Mouse (Mus musculus) hindbrain, embryonic 11.5 days (tissue): Measurements from ENCODE around the gene Aff3. TPM values are rescaled to one million over a fixed set of nuclear protein-coding genes. Genes with fewer than 3 reads are reported as not detected.

Source experiments
- ATAC-seq: fragments of 200-750 bp; cut with Nextera tagmentation; 2 replicates; pipeline ENCODE4 v1.8.0; 2017; ENCODE audit warnings: mild to moderate bottlenecking, moderate TSS enrichment, moderate library complexity; ENCODE audit not compliant: low FRiP score
- DNase-seq: peaks from one replicate; pipeline ENCODE4 v3.0.0-alpha.2; 2015; ENCODE audit warnings: low spot score
- H3K27ac ChIP-seq: fragments of 300-500 bp; sonication (generic); 2 replicates; pipeline ENCODE4 v1.5.1; 2014; ENCODE audit warnings: mild to moderate bottlenecking, low read depth, low read length
- H3K27me3 ChIP-seq: fragments of 300-500 bp; sonication (generic); 2 replicates; pipeline ENCODE4 v1.6.1; 2014; ENCODE audit warnings: mild to moderate bottlenecking, low read length, moderate library complexity, mixed read lengths; ENCODE audit not compliant: control insufficient read depth, insufficient read depth
- H3K36me3 ChIP-seq: fragments of 300-500 bp; sonication (generic); 2 replicates; pipeline ENCODE4 v1.6.1; 2014; ENCODE audit warnings: mild to moderate bottlenecking, low read length, moderate library complexity, mixed read lengths; ENCODE audit not compliant: control insufficient read depth, insufficient read depth
- H3K4me1 ChIP-seq: fragments of 300-500 bp; sonication (generic); replicated peaks from 2 replicates; pipeline ENCODE4 v1.6.1; 2014; ENCODE audit warnings: low read length, mixed read lengths; ENCODE audit not compliant: control insufficient read depth, insufficient read depth
- H3K4me2 ChIP-seq: fragments of 300-500 bp; sonication (generic); replicated peaks from 2 replicates; pipeline ENCODE4 v1.6.1; 2014; ENCODE audit warnings: mild to moderate bottlenecking, low read depth, low read length
- H3K4me3 ChIP-seq: fragments of 300-500 bp; sonication (generic); 2 replicates; pipeline ENCODE4 v1.5.1; 2014; ENCODE audit warnings: low read depth, low read length
- H3K9ac ChIP-seq: fragments of 300-500 bp; sonication (generic); 2 replicates; pipeline ENCODE4 v1.6.1; 2014; ENCODE audit warnings: low read depth, low read length
- H3K9me3 ChIP-seq: fragments of 300-500 bp; sonication (generic); 2 replicates; pipeline ENCODE4 v1.6.1; 2016; ENCODE audit warnings: low read length; ENCODE audit not compliant: control insufficient read depth
- WGBS: fragments of 180-500 bp; shearing (Covaris S2); extraction: QIAGEN DNeasy Blood & Tissue Kit; methylation state at CpG from one replicate; pipeline ENCODE4 v1.1.7; 2014; 5-methylcytosine and 5-hydroxymethylcytosine counted together
- polyA plus RNA-seq: library from polyadenylated mRNA; unstranded; fragments of >200 nt; fragmentation: Nextera tagmentation; extraction: Ambion mirVana; gene quantifications from 2 replicates; pipeline ENCODE4 v1.2.1, GENCODE M21; 2014

Gene Aff3
- polyA plus RNA-seq, 1 experiment from 2014 or later = 19.7 TPM

DNA sequence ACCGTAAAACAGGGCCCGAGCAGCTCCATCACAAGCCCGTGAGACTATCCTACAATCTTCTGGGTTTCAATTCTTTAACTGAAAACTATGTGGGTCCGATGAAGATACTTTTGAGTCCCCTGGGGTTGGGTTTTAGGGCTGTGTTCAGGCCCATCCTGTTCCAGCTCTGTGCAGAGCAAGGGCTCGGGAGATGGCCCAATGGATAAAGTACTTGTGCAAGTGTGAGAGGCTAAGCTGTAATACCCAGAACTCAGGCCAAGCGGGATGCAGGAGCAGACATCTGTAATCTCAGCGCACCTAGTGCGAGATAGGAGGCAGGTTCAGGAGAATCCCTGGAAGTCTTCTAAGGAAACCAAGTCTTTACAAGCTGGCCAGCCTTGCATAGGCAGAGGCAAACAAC lies 355.4 kb downstream of the Aff3 start:
- H3K4me3 ChIP-seq = no peak overlapping the region
- H3K27me3 ChIP-seq = no peaks in the 10 kb centered on the region
- DNase-seq (no peak), ATAC-seq (no peak)
- no peaks in the 10 kb centered on the region for H3K4me1 ChIP-seq
- H3K9ac ChIP-seq = no peak overlapping the region
- WGBS = 96% methylated on average over 8 of the region's 8 CpGs
- no peak overlapping the region for H3K4me2 ChIP-seq
- H3K9me3 ChIP-seq = no peaks in the 10 kb centered on the region
- no peak overlapping the region for H3K27ac ChIP-seq
- H3K36me3 ChIP-seq = no peaks in the 10 kb centered on the region

DNA sequence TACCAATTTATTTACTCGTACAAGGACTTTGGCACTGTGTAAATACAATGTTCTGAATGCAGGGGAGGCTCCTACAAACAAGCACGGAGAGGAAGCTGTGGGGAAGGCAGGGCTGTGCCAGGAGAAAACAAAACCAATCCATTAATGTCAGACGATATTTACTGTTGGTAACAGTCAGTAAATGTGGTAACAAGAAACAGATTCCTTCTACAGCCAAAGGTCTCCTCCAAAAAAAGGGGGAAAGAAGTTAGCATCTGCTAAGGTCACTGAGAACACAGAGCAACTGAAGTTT lies 356.1 kb downstream of the Aff3 start:
- no peak overlapping the region for H3K4me3 ChIP-seq
- no peaks in the 10 kb centered on the region for H3K4me1 ChIP-seq
- ATAC-seq = no peak
- no peaks in the 10 kb centered on the region for H3K36me3 ChIP-seq
- no peak overlapping the region for H3K4me2 ChIP-seq
- no peaks in the 10 kb centered on the region for H3K9me3 ChIP-seq
- no peak overlapping the region for H3K27ac ChIP-seq
- 73% methylated on average over 3 of the region's 3 CpGs for WGBS
- no peaks in the 10 kb centered on the region for H3K27me3 ChIP-seq
- H3K9ac ChIP-seq = no peak overlapping the region
- no peak for DNase-seq

DNA sequence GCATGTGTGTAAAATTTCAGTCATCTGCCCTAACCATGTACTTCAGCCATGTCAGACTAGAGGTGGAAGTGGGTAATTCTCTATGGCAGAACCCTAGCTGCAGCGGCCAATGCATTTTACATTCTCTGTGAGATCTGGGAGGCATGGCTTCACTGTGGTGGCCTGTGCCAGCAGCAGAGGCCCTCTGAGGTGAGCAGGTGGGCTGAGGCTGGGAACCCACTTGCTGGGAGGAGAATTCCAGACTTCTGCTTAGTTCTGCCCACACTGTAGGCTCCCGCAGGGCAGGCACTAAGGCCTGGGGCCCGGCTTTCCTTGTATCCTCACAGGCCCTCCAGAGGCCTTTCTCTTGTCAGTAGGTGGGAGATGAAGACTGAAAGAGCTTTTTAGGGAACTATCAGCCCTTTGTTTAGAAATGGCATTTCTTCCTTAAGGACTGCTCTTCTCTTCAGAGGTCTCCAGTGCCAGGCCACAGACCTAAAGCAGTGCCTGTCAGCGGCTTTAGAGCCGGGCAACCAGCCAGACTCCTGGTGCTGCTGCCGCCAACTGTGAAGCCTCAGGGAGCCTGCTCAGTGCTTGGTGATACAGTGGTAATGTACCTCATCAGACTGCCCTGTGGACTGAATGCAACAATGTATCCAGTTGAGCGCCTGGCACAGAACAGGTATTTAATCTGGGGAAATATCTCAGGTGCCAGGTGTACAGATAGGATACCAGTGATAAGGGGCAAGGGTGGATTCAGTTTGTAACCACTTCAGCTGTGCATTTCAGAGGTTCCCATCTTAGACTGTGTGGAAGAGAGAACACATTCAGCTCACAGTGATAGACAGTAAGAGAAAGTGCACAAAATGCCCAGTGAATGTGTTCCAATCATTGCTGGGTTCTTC lies 356.7 kb downstream of the Aff3 start:
- WGBS = 74% methylated on average over 7 of the region's 7 CpGs
- H3K4me2 ChIP-seq = no peak overlapping the region
- H3K36me3 ChIP-seq = no peaks in the 10 kb centered on the region
- no peaks in the 10 kb centered on the region for H3K4me1 ChIP-seq
- H3K27me3 ChIP-seq = no peaks in the 10 kb centered on the region
- no peak overlapping the region for H3K27ac ChIP-seq
- no peak overlapping the region for H3K4me3 ChIP-seq
- no peaks in the 10 kb centered on the region for H3K9me3 ChIP-seq
- no peak overlapping the region for H3K9ac ChIP-seq
- ATAC-seq (no peak), DNase-seq (no peak)

DNA sequence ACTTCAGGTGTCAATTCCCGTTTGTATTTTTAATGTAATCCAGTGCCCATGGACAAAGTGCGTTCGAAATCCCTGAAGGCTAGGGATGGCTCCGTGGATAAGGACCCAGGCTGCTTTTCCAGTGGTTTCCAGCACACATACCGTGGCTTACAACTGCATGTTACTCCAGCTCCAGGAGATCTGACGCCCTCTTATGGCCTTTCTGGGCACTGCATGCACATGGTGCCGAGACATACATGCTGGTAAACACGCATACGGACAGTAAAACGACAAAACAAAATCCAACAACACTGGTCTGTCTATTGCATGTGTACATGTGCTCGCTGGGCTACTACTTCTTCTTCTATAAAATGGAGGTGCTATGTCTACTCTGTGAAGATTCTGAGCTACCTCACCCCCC lies 357.5 kb downstream of the Aff3 start:
- no peak overlapping the region for H3K9ac ChIP-seq
- WGBS = 93% methylated on average over 11 of the region's 11 CpGs
- DNase-seq = no peak

DNA sequence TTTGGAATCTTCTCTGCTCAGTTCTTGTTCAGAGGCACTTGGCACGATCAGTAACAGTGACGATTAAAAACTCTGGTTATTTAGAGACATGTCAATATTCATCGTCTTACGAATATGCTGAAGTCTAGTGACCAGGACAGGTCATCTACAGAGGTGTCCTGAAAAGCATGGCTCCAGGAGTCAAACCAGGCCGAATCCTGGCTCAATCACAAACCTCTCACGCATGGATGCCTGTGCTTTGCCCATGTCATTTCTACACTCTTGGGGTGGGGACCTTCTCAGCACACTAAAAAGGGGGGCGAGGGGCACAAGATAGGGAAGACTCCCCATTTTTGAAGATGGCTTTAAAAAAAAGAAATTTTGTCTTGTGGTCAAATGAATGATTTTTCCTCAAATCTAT lies 358.6 kb downstream of the Aff3 start:
- Histone ChIP-seq H3K27me3 (no peaks in the 10 kb centered on the region), H3K9me3 (no peaks in the 10 kb centered on the region), H3K9ac (no peak overlapping the region), H3K36me3 (no peaks in the 10 kb centered on the region), H3K27ac (no peak overlapping the region), H3K4me1 (no peaks in the 10 kb centered on the region), H3K4me3 (no peak overlapping the region), H3K4me2 (no peak overlapping the region)
- WGBS = 93% methylated on average over 7 of the region's 7 CpGs
- ATAC-seq = no peak
- DNase-seq = no peak

More for the DNA sequence above, 357.5 kb downstream of the Aff3 start:
- ATAC-seq = no peak
- no peak overlapping the region for H3K4me3 ChIP-seq
- no peaks in the 10 kb centered on the region for H3K36me3 ChIP-seq
- no peaks in the 10 kb centered on the region for H3K9me3 ChIP-seq
- no peaks in the 10 kb centered on the region for H3K27me3 ChIP-seq
- no peak overlapping the region for H3K27ac ChIP-seq
- no peak overlapping the region for H3K4me2 ChIP-seq
- no peaks in the 10 kb centered on the region for H3K4me1 ChIP-seq

DNA sequence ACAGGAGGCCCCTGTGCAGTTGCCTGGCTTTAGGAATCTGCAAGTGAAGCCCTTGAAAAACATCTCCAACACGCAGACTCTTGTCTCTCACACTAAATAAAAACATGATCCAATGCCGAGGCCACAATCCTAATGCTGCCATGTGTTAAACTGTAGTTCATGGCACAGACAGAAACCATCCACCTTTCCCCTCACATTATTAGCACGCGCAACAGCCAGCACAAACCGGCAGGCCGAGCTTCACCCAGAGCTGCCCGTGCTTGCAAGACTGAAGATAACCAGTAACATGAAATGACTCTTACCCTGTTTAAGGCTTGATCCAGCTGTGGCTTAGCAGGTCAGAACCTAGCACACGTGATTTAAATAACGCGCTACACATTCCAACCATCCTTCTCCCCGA lies 360.4 kb downstream of the Aff3 start:
- no peak for DNase-seq
- no peaks in the 10 kb centered on the region for H3K4me1 ChIP-seq

DNA sequence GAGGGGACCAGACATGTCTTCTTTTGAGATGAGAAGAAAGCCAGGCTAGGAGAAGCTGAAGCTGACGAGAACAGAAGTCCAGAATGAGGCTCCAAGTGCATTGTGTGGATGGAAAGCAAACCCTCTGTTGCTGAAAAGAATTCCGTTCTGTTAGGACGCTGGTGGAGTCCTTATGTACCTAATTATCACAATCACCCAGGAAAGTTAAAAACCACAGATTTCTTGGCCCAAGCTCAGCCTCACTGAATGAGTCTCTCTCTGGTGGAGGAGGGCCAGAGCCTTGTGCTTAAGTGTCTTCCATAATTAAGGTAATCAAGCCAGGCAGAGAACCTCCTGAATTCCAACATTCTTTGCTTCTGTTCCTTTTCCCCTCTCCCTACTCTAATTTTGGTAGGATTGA lies 366.5 kb downstream of the Aff3 start:
- H3K9ac ChIP-seq = no peak overlapping the region
- H3K27me3 ChIP-seq = no peaks in the 10 kb centered on the region
- no peak overlapping the region for H3K27ac ChIP-seq
- no peak for ATAC-seq
- H3K4me2 ChIP-seq = no peak overlapping the region
- 87% methylated on average over 3 of the region's 3 CpGs for WGBS
- H3K4me1 ChIP-seq = no peaks in the 10 kb centered on the region
- H3K4me3 ChIP-seq = no peak overlapping the region
- no peaks in the 10 kb centered on the region for H3K36me3 ChIP-seq
- DNase-seq = no peak
- H3K9me3 ChIP-seq = no peaks in the 10 kb centered on the region

More for the DNA sequence above, 360.4 kb downstream of the Aff3 start:
- H3K36me3 ChIP-seq = no peaks in the 10 kb centered on the region
- ATAC-seq = no peak
- WGBS = 93% methylated on average over 11 of the region's 11 CpGs
- no peak overlapping the region for H3K9ac ChIP-seq
- no peaks in the 10 kb centered on the region for H3K27me3 ChIP-seq
- H3K9me3 ChIP-seq = no peaks in the 10 kb centered on the region
- no peak overlapping the region for H3K4me2 ChIP-seq
- H3K4me3 ChIP-seq = no peak overlapping the region
- H3K27ac ChIP-seq = no peak overlapping the region

DNA sequence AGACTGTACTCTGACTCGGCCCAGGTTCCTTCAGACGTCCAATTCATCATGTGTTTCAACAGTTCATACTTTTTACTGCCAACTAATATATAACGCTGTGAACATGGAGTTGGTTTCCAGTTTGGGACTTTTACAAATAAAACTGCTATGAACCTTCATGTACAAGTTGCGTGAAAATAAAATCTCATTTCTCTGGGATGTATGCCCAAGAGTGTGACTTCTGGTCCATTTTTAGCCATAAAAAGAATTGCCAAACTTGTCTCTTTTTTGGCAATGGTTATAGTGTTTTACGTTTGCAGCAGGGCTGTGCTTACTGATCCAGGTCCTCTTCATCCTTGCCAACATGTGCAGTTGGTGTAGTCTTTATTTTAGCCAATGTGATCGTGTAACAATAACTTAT lies 369.8 kb downstream of the Aff3 start:
- Histone ChIP-seq H3K9ac (no peak overlapping the region), H3K27ac (no peak overlapping the region), H3K27me3 (no peaks in the 10 kb centered on the region), H3K4me1 (no peaks in the 10 kb centered on the region), H3K4me2 (no peak overlapping the region), H3K9me3 (no peaks in the 10 kb centered on the region), H3K36me3 (no peaks in the 10 kb centered on the region), H3K4me3 (no peak overlapping the region)
- WGBS = 95% methylated on average over 6 of the region's 6 CpGs
- no peak for ATAC-seq
- no peak for DNase-seq

DNA sequence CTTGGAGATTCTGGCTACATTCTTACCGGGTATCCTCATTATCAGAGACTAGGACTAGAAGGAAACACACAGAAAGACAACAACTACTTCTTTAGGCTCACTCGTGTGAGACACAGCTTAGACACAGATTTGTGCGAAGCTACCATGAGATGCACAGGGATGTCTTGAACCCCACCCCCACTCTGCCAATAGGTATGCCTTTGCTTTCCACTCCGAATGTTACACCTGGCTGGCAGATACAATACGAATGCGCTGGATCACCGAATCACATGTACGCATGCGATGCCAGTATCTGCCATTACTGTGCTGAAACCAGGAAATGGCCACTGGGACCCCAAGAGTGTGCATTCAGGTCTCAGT lies 370.4 kb downstream of the Aff3 start:
- no peak for DNase-seq
- no peak overlapping the region for H3K4me3 ChIP-seq
- no peaks in the 10 kb centered on the region for H3K27me3 ChIP-seq
- no peak for ATAC-seq
- H3K9me3 ChIP-seq = no peaks in the 10 kb centered on the region
- H3K9ac ChIP-seq = no peak overlapping the region
- H3K4me1 ChIP-seq = no peaks in the 10 kb centered on the region
- no peak overlapping the region for H3K27ac ChIP-seq
- WGBS = 94% methylated on average over 9 of the region's 9 CpGs
- no peak overlapping the region for H3K4me2 ChIP-seq
- H3K36me3 ChIP-seq = no peaks in the 10 kb centered on the region
